Comparison of ENCODE assay signal across 9 mouse cellular contexts in the genomic region with DNA sequence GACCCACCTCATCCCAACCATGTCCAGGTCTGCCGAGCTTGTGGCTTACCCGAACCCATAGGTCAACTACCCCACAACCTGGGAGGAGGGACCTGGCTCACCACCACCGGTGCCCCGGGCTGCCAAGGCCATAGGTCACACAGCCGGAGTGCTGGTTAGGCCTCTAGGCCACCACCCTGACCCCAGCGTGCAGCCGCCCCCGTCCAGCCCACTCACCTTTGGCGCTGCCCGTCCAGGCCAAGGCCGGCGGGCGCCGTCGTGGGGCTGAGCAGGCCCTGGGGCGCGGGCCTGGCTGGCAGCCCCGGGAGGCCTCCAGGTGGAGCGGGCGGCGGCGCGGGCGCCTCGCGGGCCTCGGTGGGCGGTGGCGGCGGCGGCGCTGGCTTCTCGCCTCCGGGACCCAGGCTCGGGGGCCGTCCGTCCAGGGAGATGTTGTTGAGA. TPM values are rescaled to one million over a fixed set of nuclear protein-coding genes. Genes with fewer than 3 reads are reported as not detected.
A peak's percentile ranks its signal among the peaks of the same experiment; 100 is the strongest.
DNase-seq lines count a peak whose midpoint lies in the region; ATAC-seq lines count a peak whose summit lies in the region.
"Had no signal": no experiment of that assay in that cellular context is flagged by ENCODE, and none has a peak within 500 bp of the region (broad histone marks: within the 10 kb centered on the region; RNA-seq: fewer than 3 reads in every experiment).

No protein-coding gene starts in this region.

- H3K9ac ChIP-seq in liver, embryonic 12.5 days = peak overlapping the region; percentile 96
- H3K9ac ChIP-seq in stomach, embryonic 14.5 days (replicated peaks; ENCODE audit: low read depth, low read length) = peak overlapping the region; percentile 90

- H3K9me3 ChIP-seq in hindbrain, embryonic 10.5 days = no peaks in the 10 kb centered on the region
- no peaks in the 10 kb centered on the region for H3K9me3 ChIP-seq in liver, embryonic 12.5 days (replicated peaks)
- H3K9me3 ChIP-seq in stomach, embryonic 14.5 days (ENCODE audit: control insufficient read depth, low read depth, low read length) = no peaks in the 10 kb centered on the region

- ATAC-seq in liver, embryonic 12.5 days = peak; percentile 49
- ATAC-seq in stomach, embryonic 14.5 days (ENCODE audit: insufficient number of reproducible peaks, insufficient read depth, low FRiP score, low read depth) = peak; percentile 5; the same call in 1 of the 2 replicates

- peak overlapping the region; percentile 93 for H3K4me3 ChIP-seq in hindbrain, embryonic 10.5 days
- peak overlapping the region; percentile 82 for H3K4me3 ChIP-seq in liver, embryonic 12.5 days
- peak overlapping the region; percentile 84 for H3K4me3 ChIP-seq in stomach, embryonic 14.5 days (ENCODE audit: low read depth, low read length)

- H3K27ac ChIP-seq in hindbrain, embryonic 10.5 days = peak overlapping the region; percentile 95
- peak overlapping the region; percentile 79 for H3K27ac ChIP-seq in liver, embryonic 12.5 days
- H3K27ac ChIP-seq in stomach, embryonic 14.5 days (ENCODE audit: low read length) = peak overlapping the region; percentile 33; the same call in 1 of the 2 replicates

- peak; percentile 38 to 57 for DNase-seq in gastrocnemius, adult 8-10 months (ENCODE audit: low spot score in 2 of 2)
- no peak for DNase-seq in gastrocnemius, postnatal 10 days
- peak; percentile 80 for DNase-seq in thymus, postnatal 4 days
- DNase-seq in thymus, postnatal 0 days (ENCODE audit: low spot score) = no peak
- DNase-seq in hindbrain, embryonic 10.5 days (ENCODE audit: low spot score) = no peak
- no peak for DNase-seq in ovary, adult 18-20 months (ENCODE audit: low spot score)

- WGBS in hindbrain, embryonic 10.5 days = under 1% methylated on average over 37 of the region's 37 CpGs
- under 1% methylated on average over 12 of the region's 37 CpGs for WGBS in liver, embryonic 12.5 days (ENCODE audit: insufficient replicate concordance)
- WGBS in stomach, embryonic 14.5 days = under 1% methylated on average over 37 of the region's 37 CpGs

- H3K4me1 ChIP-seq in hindbrain, embryonic 10.5 days (replicated peaks) = peaks cover 58% of the 10 kb centered on the region
- peaks cover 67% of the 10 kb centered on the region for H3K4me1 ChIP-seq in liver, embryonic 12.5 days
- peaks cover 20% of the 10 kb centered on the region; the same call in 1 of the 2 replicates for H3K4me1 ChIP-seq in stomach, embryonic 14.5 days (ENCODE audit: control insufficient read depth, insufficient read depth, low read length)

- H3K27me3 ChIP-seq in hindbrain, embryonic 10.5 days (ENCODE audit: insufficient read depth, poor library complexity, severe bottlenecking) = peaks cover 30% of the 10 kb centered on the region
- H3K27me3 ChIP-seq in liver, embryonic 12.5 days (replicated peaks) = peaks cover 11% of the 10 kb centered on the region
- H3K27me3 ChIP-seq in stomach, embryonic 14.5 days (ENCODE audit: control insufficient read depth, insufficient read depth, low read length) = no peaks in the 10 kb centered on the region

- peak overlapping the region; percentile 99 for H3K4me2 ChIP-seq in liver, embryonic 12.5 days
- peak overlapping the region; percentile 95 for H3K4me2 ChIP-seq in stomach, embryonic 14.5 days (replicated peaks; ENCODE audit: low read depth, low read length)

- peaks cover 31% of the 10 kb centered on the region for H3K36me3 ChIP-seq in hindbrain, embryonic 10.5 days
- peaks cover 37% of the 10 kb centered on the region for H3K36me3 ChIP-seq in liver, embryonic 12.5 days
- no peaks in the 10 kb centered on the region; the same call in 1 of the 2 replicates for H3K36me3 ChIP-seq in stomach, embryonic 14.5 days (ENCODE audit: control insufficient read depth, insufficient read depth, low read length)

RNA-seq across cellular contexts. Expression of a gene that starts 0.4 kb away (rescaled TPM):
- total RNA-seq in gastrocnemius, adult 8-10 months (2022) = 10 to 100 TPM in 1 of 4 experiments, 1 to 10 TPM in 3; 8.1 to 10.8 (median 9.0) TPM
- 10 to 100 TPM in 1 of 2 experiments, 1 to 10 TPM in 1; 9.3 to 10.3 TPM for total RNA-seq in gastrocnemius, postnatal 10 days (2021)
- polyA plus RNA-seq in thymus, postnatal 0 days (2015; fragmentation: Nextera tagmentation; extraction: Ambion mirVana) = 6.4 and 7.1 TPM in 2 replicates
- 12.6 and 16.0 TPM in 2 replicates for polyA plus RNA-seq in hindbrain, embryonic 10.5 days (2016; fragmentation: Nextera tagmentation; extraction: Ambion mirVana)
- polyA plus RNA-seq in liver, embryonic 12.5 days (2016; fragmentation: Nextera tagmentation; extraction: Ambion mirVana) = 9.6 and 10.4 TPM in 2 replicates
- polyA plus RNA-seq in stomach, embryonic 14.5 days (2014; fragmentation: Nextera tagmentation; extraction: Ambion mirVana) = 15.5 and 20.4 TPM in 2 replicates

RNA-seq across cellular contexts. Expression of a gene that starts 15.7 kb away (rescaled TPM):
- total RNA-seq in gastrocnemius, adult 8-10 months (2022) = 100 to 1,000 TPM; 348 to 580 (median 436) TPM
- total RNA-seq in gastrocnemius, postnatal 10 days (2021) = 100 to 1,000 TPM; 545 to 616 TPM
- polyA plus RNA-seq in thymus, postnatal 0 days (2015; fragmentation: Nextera tagmentation; extraction: Ambion mirVana) = 928 and 961 TPM in 2 replicates
- polyA plus RNA-seq in hindbrain, embryonic 10.5 days (2016; fragmentation: Nextera tagmentation; extraction: Ambion mirVana) = 440 and 510 TPM in 2 replicates
- 560 and 561 TPM in 2 replicates for polyA plus RNA-seq in liver, embryonic 12.5 days (2016; fragmentation: Nextera tagmentation; extraction: Ambion mirVana)
- polyA plus RNA-seq in stomach, embryonic 14.5 days (2014; fragmentation: Nextera tagmentation; extraction: Ambion mirVana) = 734 and 745 TPM in 2 replicates

RNA-seq across cellular contexts. Expression of a gene that starts 16.8 kb away (rescaled TPM):
- total RNA-seq in gastrocnemius, adult 8-10 months (2022) = not detected
- not detected for total RNA-seq in gastrocnemius, postnatal 10 days (2021)
- 0.05 TPM in 1 of 2 replicates, not detected in the other for polyA plus RNA-seq in thymus, postnatal 0 days (2015; fragmentation: Nextera tagmentation; extraction: Ambion mirVana)
- 0.18 and 0.55 TPM in 2 replicates for polyA plus RNA-seq in hindbrain, embryonic 10.5 days (2016; fragmentation: Nextera tagmentation; extraction: Ambion mirVana)
- polyA plus RNA-seq in liver, embryonic 12.5 days (2016; fragmentation: Nextera tagmentation; extraction: Ambion mirVana) = not detected in 2 replicates
- 3.1 TPM in 2 replicates for polyA plus RNA-seq in stomach, embryonic 14.5 days (2014; fragmentation: Nextera tagmentation; extraction: Ambion mirVana)
- total RNA-seq: hematopoietic stem cell, adult 5-6 weeks had no signal

RNA-seq across cellular contexts. Expression of a gene that starts 47.2 kb away (rescaled TPM):
- total RNA-seq in gastrocnemius, adult 8-10 months (2022) = 10 to 100 TPM; 10.8 to 16.5 (median 13.8) TPM
- 10 to 100 TPM; 22.5 to 25.9 TPM for total RNA-seq in gastrocnemius, postnatal 10 days (2021)
- 4.8 and 6.6 TPM in 2 replicates for polyA plus RNA-seq in thymus, postnatal 0 days (2015; fragmentation: Nextera tagmentation; extraction: Ambion mirVana)
- polyA plus RNA-seq in hindbrain, embryonic 10.5 days (2016; fragmentation: Nextera tagmentation; extraction: Ambion mirVana) = 7.2 and 10.8 TPM in 2 replicates
- 4.1 and 4.3 TPM in 2 replicates for polyA plus RNA-seq in liver, embryonic 12.5 days (2016; fragmentation: Nextera tagmentation; extraction: Ambion mirVana)
- polyA plus RNA-seq in stomach, embryonic 14.5 days (2014; fragmentation: Nextera tagmentation; extraction: Ambion mirVana) = 64.0 and 70.9 TPM in 2 replicates

Comparison
In these comparisons a context has a peak if more than half of its experiments do, and no peak if none do; other contexts are left out.
1. DNase-seq: peak in gastrocnemius, adult 8-10 months (2 of 2) and thymus, postnatal 4 days (single experiment); none in gastrocnemius, postnatal 10 days (single experiment), thymus, postnatal 0 days (single experiment), hindbrain, embryonic 10.5 days (single experiment) and ovary, adult 18-20 months (single experiment).
2. H3K27ac ChIP-seq: peak in every context shown above with its lines; median percentile 95 in hindbrain, embryonic 10.5 days; 79 in liver, embryonic 12.5 days; 33 in stomach, embryonic 14.5 days.
3. Peak in every context shown above with its lines, with median percentiles within 50 percentile points of each other: H3K4me3 ChIP-seq.